ENCODE assay signal across 8 mouse cellular contexts in the genomic region with DNA sequence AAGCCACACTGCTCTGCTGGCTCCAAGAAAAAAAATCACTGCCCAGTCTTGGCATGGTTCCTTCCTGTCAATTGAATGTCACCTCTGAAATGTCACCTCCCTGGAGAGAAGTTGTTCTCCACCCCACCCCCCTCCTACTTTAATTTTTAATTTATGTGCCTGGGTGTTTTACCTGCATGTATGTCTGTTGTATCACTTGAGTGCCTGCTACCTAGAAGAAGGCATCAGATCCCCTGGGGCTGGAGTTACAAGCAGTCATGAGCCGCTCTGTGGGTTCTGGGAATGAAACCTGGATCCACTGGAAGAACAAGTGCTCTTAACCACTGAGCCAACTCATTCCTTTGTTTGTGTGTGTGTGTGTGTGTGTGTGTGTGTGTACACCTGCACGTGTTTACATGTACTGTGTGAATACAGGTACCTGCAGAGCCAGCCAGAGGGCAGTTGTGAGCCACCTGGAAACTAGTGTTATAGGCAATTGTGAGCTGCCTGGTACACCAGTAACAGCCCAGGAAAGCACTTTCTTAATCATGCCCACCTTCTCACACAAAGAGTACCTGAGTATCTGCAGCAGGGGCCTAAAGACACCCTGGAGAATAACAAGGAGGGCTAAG.
A peak's percentile ranks its signal among the peaks of the same experiment; 100 is the strongest.
DNase-seq lines count a peak whose midpoint lies in the region; ATAC-seq lines count a peak whose summit lies in the region.

No protein-coding gene starts in this region.

- peak overlapping the region; percentile 73 for H3K27ac ChIP-seq in hindbrain, embryonic 10.5 days
- H3K27ac ChIP-seq in hindbrain, embryonic 11.5 days (ENCODE audit: low read depth, low read length): no peak overlapping the region
- H3K27ac ChIP-seq in embryonic facial prominence, embryonic 14.5 days (replicated peaks; ENCODE audit: low read depth, low read length): peak overlapping the region; percentile 50
- peak overlapping the region; percentile 85; the same call in 1 of the 2 replicates for H3K27ac ChIP-seq in hindbrain, embryonic 13.5 days
- peak overlapping the region; percentile 72; the same call in 1 of the 2 replicates for H3K27ac ChIP-seq in midbrain, embryonic 13.5 days

- ATAC-seq in hindbrain, embryonic 11.5 days (ENCODE audit: low FRiP score): no peak; the same call in 1 of the 2 replicates
- ATAC-seq in embryonic facial prominence, embryonic 14.5 days (ENCODE audit: low read depth): no peak
- 0 out of 2 replicates have a peak, but pooled peaks have one; percentile 15 for ATAC-seq in hindbrain, embryonic 13.5 days (ENCODE audit: low FRiP score)
- peak; percentile 27; the same call in 1 of the 2 replicates for ATAC-seq in midbrain, embryonic 13.5 days

- H3K4me1 ChIP-seq in hindbrain, embryonic 10.5 days (replicated peaks): peaks cover 63% of the 10 kb centered on the region
- H3K4me1 ChIP-seq in hindbrain, embryonic 11.5 days (replicated peaks; ENCODE audit: control insufficient read depth, insufficient read depth, low read length): peaks cover 15% of the 10 kb centered on the region
- H3K4me1 ChIP-seq in embryonic facial prominence, embryonic 14.5 days (ENCODE audit: control insufficient read depth, insufficient read depth, low read length): peaks cover 19% of the 10 kb centered on the region
- peaks cover 54% of the 10 kb centered on the region for H3K4me1 ChIP-seq in hindbrain, embryonic 13.5 days (replicated peaks)
- H3K4me1 ChIP-seq in midbrain, embryonic 13.5 days (replicated peaks): peaks cover 46% of the 10 kb centered on the region

- no peaks in the 10 kb centered on the region for H3K27me3 ChIP-seq in hindbrain, embryonic 10.5 days (ENCODE audit: insufficient read depth, poor library complexity, severe bottlenecking)
- H3K27me3 ChIP-seq in hindbrain, embryonic 11.5 days (ENCODE audit: control insufficient read depth, insufficient read depth, low read length): 0 out of 2 replicates have a peak, but pooled peaks cover 2% of the 10 kb centered on the region
- no peaks in the 10 kb centered on the region for H3K27me3 ChIP-seq in embryonic facial prominence, embryonic 14.5 days (replicated peaks; ENCODE audit: control insufficient read depth, insufficient read depth, low read length)
- H3K27me3 ChIP-seq in hindbrain, embryonic 13.5 days: no peaks in the 10 kb centered on the region
- no peaks in the 10 kb centered on the region for H3K27me3 ChIP-seq in midbrain, embryonic 13.5 days

- no peak for DNase-seq in hindbrain, embryonic 10.5 days (ENCODE audit: low spot score)
- DNase-seq in hindbrain, embryonic 11.5 days (ENCODE audit: low spot score): no peak
- peak; percentile 32 for DNase-seq in embryonic facial prominence, embryonic 14.5 days (ENCODE audit: low spot score)
- no peak for DNase-seq in embryo, embryonic 10.5 days (ENCODE audit: low spot score)
- no peak for DNase-seq in MN1 (ENCODE audit: low spot score)
- no peak for DNase-seq in gastrocnemius, postnatal 4 days (ENCODE audit: low spot score in 2 of 2)

- no peaks in the 10 kb centered on the region for H3K36me3 ChIP-seq in hindbrain, embryonic 10.5 days
- no peaks in the 10 kb centered on the region for H3K36me3 ChIP-seq in hindbrain, embryonic 11.5 days (ENCODE audit: control insufficient read depth, insufficient read depth, low read length)
- H3K36me3 ChIP-seq in embryonic facial prominence, embryonic 14.5 days (ENCODE audit: control insufficient read depth, insufficient read depth, low read length): no peaks in the 10 kb centered on the region
- no peaks in the 10 kb centered on the region for H3K36me3 ChIP-seq in hindbrain, embryonic 13.5 days
- no peaks in the 10 kb centered on the region for H3K36me3 ChIP-seq in midbrain, embryonic 13.5 days

- H3K4me3 ChIP-seq in hindbrain, embryonic 10.5 days: no peak overlapping the region
- H3K4me3 ChIP-seq in hindbrain, embryonic 11.5 days (ENCODE audit: low read depth, low read length): no peak overlapping the region
- no peak overlapping the region for H3K4me3 ChIP-seq in embryonic facial prominence, embryonic 14.5 days (ENCODE audit: low read depth, low read length)
- no peak overlapping the region for H3K4me3 ChIP-seq in hindbrain, embryonic 13.5 days
- H3K4me3 ChIP-seq in midbrain, embryonic 13.5 days (replicated peaks): no peak overlapping the region

- no peak overlapping the region for H3K9ac ChIP-seq in hindbrain, embryonic 11.5 days (ENCODE audit: low read depth, low read length)
- H3K9ac ChIP-seq in embryonic facial prominence, embryonic 14.5 days (ENCODE audit: low read depth, low read length): no peak overlapping the region
- no peak overlapping the region; the same call in 1 of the 2 replicates for H3K9ac ChIP-seq in hindbrain, embryonic 13.5 days
- H3K9ac ChIP-seq in midbrain, embryonic 13.5 days (replicated peaks): no peak overlapping the region

- no peaks in the 10 kb centered on the region for H3K9me3 ChIP-seq in hindbrain, embryonic 10.5 days
- no peaks in the 10 kb centered on the region for H3K9me3 ChIP-seq in hindbrain, embryonic 11.5 days (ENCODE audit: control insufficient read depth, low read length)
- H3K9me3 ChIP-seq in embryonic facial prominence, embryonic 14.5 days (ENCODE audit: control insufficient read depth, low read length): no peaks in the 10 kb centered on the region
- H3K9me3 ChIP-seq in hindbrain, embryonic 13.5 days: no peaks in the 10 kb centered on the region
- H3K9me3 ChIP-seq in midbrain, embryonic 13.5 days: no peaks in the 10 kb centered on the region

- H3K4me2 ChIP-seq in hindbrain, embryonic 11.5 days (replicated peaks; ENCODE audit: low read depth, low read length): no peak overlapping the region
- H3K4me2 ChIP-seq in embryonic facial prominence, embryonic 14.5 days (ENCODE audit: low read depth, low read length): 0 out of 2 replicates have a peak overlapping the region, but pooled peaks have one; percentile 43
- H3K4me2 ChIP-seq in hindbrain, embryonic 13.5 days: no peak overlapping the region
- H3K4me2 ChIP-seq in midbrain, embryonic 13.5 days (replicated peaks): no peak overlapping the region

- 84% methylated on average over 2 of the region's 2 CpGs for WGBS in hindbrain, embryonic 10.5 days
- WGBS in hindbrain, embryonic 11.5 days: 88% methylated on average over 2 of the region's 2 CpGs
- 83% methylated on average over 2 of the region's 2 CpGs for WGBS in embryonic facial prominence, embryonic 14.5 days
- 81% methylated on average over 2 of the region's 2 CpGs for WGBS in hindbrain, embryonic 13.5 days
- 87% methylated on average over 2 of the region's 2 CpGs for WGBS in midbrain, embryonic 13.5 days

Comparison
In these comparisons a context has a peak if more than half of its experiments do, and no peak if none do; other contexts are left out.
1. ATAC-seq: peak in hindbrain, embryonic 13.5 days (single experiment) and midbrain, embryonic 13.5 days (single experiment); none in hindbrain, embryonic 11.5 days (single experiment) and embryonic facial prominence, embryonic 14.5 days (single experiment).